Mouse (Mus musculus) midbrain, embryonic 14.5 days (tissue): ENCODE measurements around the gene Ebf1. TPM values are rescaled to one million over a fixed set of nuclear protein-coding genes. Genes with fewer than 3 reads are reported as not detected.

ENCODE experiments used
- ATAC-seq: fragments of 200-750 bp; cut with Nextera tagmentation; 2 replicates; pipeline ENCODE4 v1.8.0; 2017; ENCODE audit warnings: moderate number of reproducible peaks, moderate library complexity; ENCODE audit not compliant: low FRiP score, low TSS enrichment
- DNase-seq: peaks from one replicate; pipeline ENCODE4 v3.0.0-alpha.2; 2015
- H3K27ac ChIP-seq: fragments of 300-500 bp; sonication (generic); replicated peaks from 2 replicates; pipeline ENCODE4 v1.5.1; 2014; ENCODE audit warnings: mild to moderate bottlenecking, low read depth, low read length, moderate library complexity
- H3K27me3 ChIP-seq: fragments of 300-500 bp; sonication (generic); 2 replicates; pipeline ENCODE4 v1.6.1; 2014; ENCODE audit warnings: low read length, control low read depth, mixed read lengths; ENCODE audit not compliant: control insufficient read depth, insufficient read depth
- H3K36me3 ChIP-seq: fragments of 300-500 bp; sonication (generic); 2 replicates; pipeline ENCODE4 v1.6.1; 2014; ENCODE audit warnings: low read length, control low read depth; ENCODE audit not compliant: control insufficient read depth, insufficient read depth
- H3K4me1 ChIP-seq: fragments of 300-500 bp; sonication (generic); 2 replicates; pipeline ENCODE4 v1.6.1; 2014; ENCODE audit warnings: mild to moderate bottlenecking, antibody characterized with exemption, low read length, control low read depth; ENCODE audit not compliant: control insufficient read depth, insufficient read depth
- H3K4me2 ChIP-seq: fragments of 300-500 bp; sonication (generic); 2 replicates; pipeline ENCODE4 v1.6.1; 2014; ENCODE audit warnings: mild to moderate bottlenecking, low read length, moderate library complexity
- H3K4me3 ChIP-seq: fragments of 300-500 bp; sonication (generic); replicated peaks from 2 replicates; pipeline ENCODE4 v1.5.1; 2014; ENCODE audit warnings: low read depth, low read length
- H3K9ac ChIP-seq: fragments of 300-500 bp; sonication (generic); replicated peaks from 2 replicates; pipeline ENCODE4 v1.6.1; 2014; ENCODE audit warnings: mild to moderate bottlenecking, low read length, moderate library complexity
- H3K9me3 ChIP-seq: fragments of 300-500 bp; sonication (generic); 2 replicates; pipeline ENCODE4 v1.6.1; 2016; ENCODE audit warnings: low read length, control low read depth, mixed read lengths; ENCODE audit not compliant: control insufficient read depth
- WGBS: fragments of 180-500 bp; shearing (Covaris S2); extraction: QIAGEN DNeasy Blood & Tissue Kit; methylation state at CpG from one replicate; pipeline ENCODE4 v1.1.7; 2014; 5-methylcytosine and 5-hydroxymethylcytosine counted together
- polyA plus RNA-seq: library from polyadenylated mRNA; unstranded; fragments of >200 nt; fragmentation: Nextera tagmentation; extraction: Ambion mirVana; gene quantifications from 2 replicates; pipeline ENCODE4 v1.2.1, GENCODE M21; 2014

Gene Ebf1
- polyA plus RNA-seq, 1 experiment from 2014 or later: 112 TPM

GRCm38 (mm10) chr11:44951506-44951905 is 334.4 kb downstream of the Ebf1 start:
- Histone ChIP-seq H3K36me3 (no peaks in the 10 kb centered on the region), H3K27me3 (no peaks in the 10 kb centered on the region), H3K9me3 (no peaks in the 10 kb centered on the region), H3K4me3 (no peak overlapping the region), H3K9ac (no peak overlapping the region), H3K4me1 (peaks cover 6% of the 10 kb centered on the region; the same call in 1 of the 2 replicates), H3K4me2 (no peak overlapping the region), H3K27ac (no peak overlapping the region)
- ATAC-seq (no peak), DNase-seq (no peak)
- 94% methylated on average over 4 of the region's 4 CpGs for WGBS

- Histone ChIP-seq H3K36me3 (no peaks in the 10 kb centered on the region), H3K27me3 (no peaks in the 10 kb centered on the region), H3K4me2 (no peak overlapping the region), H3K9ac (no peak overlapping the region), H3K27ac (0 out of 2 replicates have a peak overlapping the region, but pooled peaks have one; percentile 20), H3K4me1 (peaks cover 6% of the 10 kb centered on the region; the same call in 1 of the 2 replicates), H3K9me3 (no peaks in the 10 kb centered on the region), H3K4me3 (no peak overlapping the region)
- DNase-seq (no peak), ATAC-seq (no peak)
- 56% methylated on average over 1 of the region's 1 CpGs for WGBS
Observed at GRCm38 (mm10) chr11:44953337-44953736, 336.2 kb downstream of the Ebf1 start.

- no peak overlapping the region for H3K9ac ChIP-seq
- no peak for DNase-seq
- no peak for ATAC-seq
- H3K4me1 ChIP-seq: peaks cover 6% of the 10 kb centered on the region; the same call in 1 of the 2 replicates
- no peak overlapping the region for H3K4me3 ChIP-seq
- H3K27ac ChIP-seq: 0 out of 2 replicates have a peak overlapping the region, but pooled peaks have one; percentile 20
- H3K4me2 ChIP-seq: no peak overlapping the region
- no peaks in the 10 kb centered on the region for H3K36me3 ChIP-seq
- H3K27me3 ChIP-seq: no peaks in the 10 kb centered on the region
- no peaks in the 10 kb centered on the region for H3K9me3 ChIP-seq
- WGBS: 49% methylated on average over 11 of the region's 11 CpGs
Observed at GRCm38 (mm10) chr11:44953863-44954262, 336.7 kb downstream of the Ebf1 start.

DNA sequence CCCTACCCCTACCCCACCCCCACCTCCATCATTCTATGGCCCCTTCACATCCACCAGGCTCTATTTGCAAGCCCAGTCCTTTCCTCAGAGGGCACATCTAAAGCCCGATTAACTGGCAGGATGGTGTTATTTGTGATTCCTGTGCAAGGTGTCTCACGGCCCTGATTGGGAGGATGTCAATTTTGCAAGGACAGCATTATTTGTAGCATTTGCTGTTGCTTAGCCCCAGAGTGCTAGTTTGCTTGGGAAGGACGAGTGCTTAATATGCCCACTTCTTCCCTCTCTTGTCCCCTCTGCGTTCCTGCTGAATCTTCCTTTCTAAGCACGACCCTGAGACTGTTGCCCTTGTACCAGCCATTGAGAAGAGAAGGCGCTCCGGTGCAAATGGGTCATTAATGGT is 337.2 kb downstream of the Ebf1 start:
- no peak overlapping the region for H3K9ac ChIP-seq
- DNase-seq (no peak), ATAC-seq (no peak)
- H3K4me3 ChIP-seq: no peak overlapping the region
- WGBS: 79% methylated on average over 7 of the region's 7 CpGs
- H3K9me3 ChIP-seq: no peaks in the 10 kb centered on the region
- H3K27me3 ChIP-seq: no peaks in the 10 kb centered on the region
- no peaks in the 10 kb centered on the region for H3K36me3 ChIP-seq
- H3K4me2 ChIP-seq: no peak overlapping the region
- no peak overlapping the region for H3K27ac ChIP-seq
- peaks cover 6% of the 10 kb centered on the region; the same call in 1 of the 2 replicates for H3K4me1 ChIP-seq

DNA sequence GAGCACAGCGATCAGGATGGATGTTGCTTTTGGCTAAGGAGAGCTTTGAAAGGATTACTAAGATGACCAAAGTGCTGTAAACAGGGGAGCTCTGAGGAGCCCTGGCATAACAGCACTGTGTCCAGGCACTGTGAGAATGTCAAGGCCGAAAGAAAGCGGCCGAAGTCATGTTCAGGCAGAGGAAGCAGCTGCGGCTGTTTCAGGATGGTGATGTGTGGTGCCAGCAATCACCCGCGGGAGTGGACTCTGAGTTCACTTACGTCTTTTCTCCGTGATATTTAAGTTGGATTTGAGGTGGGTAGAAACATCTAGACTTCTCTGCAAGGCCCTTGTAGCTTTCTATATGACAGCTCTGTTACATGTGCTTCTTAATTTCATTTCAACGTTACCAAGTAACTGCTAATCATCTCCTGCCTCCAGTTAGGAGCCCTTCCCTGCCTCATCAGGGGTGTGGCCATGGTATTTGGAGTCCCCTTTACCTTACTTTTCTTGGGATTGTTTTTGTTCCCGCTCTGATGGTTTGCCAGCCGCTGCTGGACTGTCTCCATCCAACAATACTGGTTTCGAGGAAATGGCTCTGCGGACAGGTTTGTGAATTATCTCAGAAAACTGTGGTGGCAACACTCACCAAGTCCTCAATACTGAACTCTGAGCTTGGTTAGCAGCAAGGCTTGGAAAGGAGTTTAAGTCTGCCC is 345.8 kb downstream of the Ebf1 start:
- ATAC-seq (no peak), DNase-seq (no peak)
- no peaks in the 10 kb centered on the region for H3K36me3 ChIP-seq
- WGBS: 86% methylated on average over 14 of the region's 14 CpGs
- no peak overlapping the region for H3K4me2 ChIP-seq
- H3K9me3 ChIP-seq: no peaks in the 10 kb centered on the region
- no peak overlapping the region for H3K4me3 ChIP-seq
- no peak overlapping the region for H3K27ac ChIP-seq
- H3K4me1 ChIP-seq: no peaks in the 10 kb centered on the region
- H3K9ac ChIP-seq: no peak overlapping the region
- no peaks in the 10 kb centered on the region for H3K27me3 ChIP-seq

GRCm38 (mm10) chr11:44969011-44969410 is 351.9 kb downstream of the Ebf1 start:
- Histone ChIP-seq H3K27me3 (no peaks in the 10 kb centered on the region), H3K4me3 (no peak overlapping the region), H3K9me3 (no peaks in the 10 kb centered on the region), H3K4me2 (no peak overlapping the region), H3K4me1 (no peaks in the 10 kb centered on the region), H3K36me3 (no peaks in the 10 kb centered on the region), H3K9ac (no peak overlapping the region), H3K27ac (no peak overlapping the region)
- 78% methylated on average over 4 of the region's 4 CpGs for WGBS
- DNase-seq (no peak), ATAC-seq (no peak)

GRCm38 (mm10) chr11:44974271-44974670 is 357.2 kb downstream of the Ebf1 start:
- no peaks in the 10 kb centered on the region for H3K9me3 ChIP-seq
- H3K27me3 ChIP-seq: no peaks in the 10 kb centered on the region
- 92% methylated on average over 7 of the region's 7 CpGs for WGBS

GRCm38 (mm10) chr11:44975151-44975550 is 358.0 kb downstream of the Ebf1 start:
- Histone ChIP-seq H3K9ac (no peak overlapping the region), H3K4me3 (no peak overlapping the region), H3K4me2 (no peak overlapping the region), H3K4me1 (peaks cover 27% of the 10 kb centered on the region), H3K9me3 (no peaks in the 10 kb centered on the region), H3K27me3 (no peaks in the 10 kb centered on the region), H3K36me3 (no peaks in the 10 kb centered on the region), H3K27ac (no peak overlapping the region)
- DNase-seq (no peak), ATAC-seq (no peak)
- WGBS: 66% methylated on average over 2 of the region's 2 CpGs

More at GRCm38 (mm10) chr11:44974271-44974670, 357.2 kb downstream of the Ebf1 start:
- Histone ChIP-seq H3K9ac (no peak overlapping the region), H3K4me3 (no peak overlapping the region), H3K4me1 (peaks cover 23% of the 10 kb centered on the region), H3K36me3 (no peaks in the 10 kb centered on the region), H3K27ac (no peak overlapping the region), H3K4me2 (no peak overlapping the region)
- no peak for ATAC-seq
- DNase-seq: no peak

- H3K27ac ChIP-seq: peak overlapping the region; percentile 43; the same call in 1 of the 2 replicates
- 79% methylated on average over 5 of the region's 5 CpGs for whole genome bisulfite sequencing
- DNase-seq (no peak), ATAC-seq (no peak)
- H3K36me3 ChIP-seq: no peaks in the 10 kb centered on the region
- H3K4me3 ChIP-seq: no peak overlapping the region
- H3K4me1 ChIP-seq: peaks cover 27% of the 10 kb centered on the region
- H3K9ac ChIP-seq: no peak overlapping the region
- H3K27me3 ChIP-seq: no peaks in the 10 kb centered on the region
- H3K4me2 ChIP-seq: no peak overlapping the region
- H3K9me3 ChIP-seq: no peaks in the 10 kb centered on the region
Observed at GRCm38 (mm10) chr11:44976254-44976802, 359.2 kb downstream of the Ebf1 start.
